Mouse (Mus musculus) hindbrain, embryonic 16.5 days (tissue): ENCODE measurements at regions not wholly inside any gene's neighbourhood (a gene's known extent, or its start where the extent isn't known, plus 50 kb on each side); places are given as distances from the start of the nearest gene placed in this dataset.

ENCODE experiments used
- ATAC-seq: fragments of 200-750 bp; cut with Nextera tagmentation; 2 replicates; pipeline ENCODE4 v1.8.0; 2017; ENCODE audit warnings: moderate TSS enrichment, moderate library complexity
- H3K27ac ChIP-seq: fragments of 300-500 bp; sonication (generic); 2 replicates; pipeline ENCODE4 v1.5.1; 2014; ENCODE audit warnings: low read depth, mild to moderate bottlenecking, control low read depth, low read length, moderate library complexity
- H3K27me3 ChIP-seq: fragments of 300-500 bp; sonication (generic); replicated peaks from 2 replicates; pipeline ENCODE4 v1.6.1; 2014; ENCODE audit warnings: low read length; ENCODE audit not compliant: control insufficient read depth, insufficient read depth
- H3K36me3 ChIP-seq: fragments of 300-500 bp; sonication (generic); 2 replicates; pipeline ENCODE4 v1.6.1; 2014; ENCODE audit warnings: mild to moderate bottlenecking, low read length, moderate library complexity, mixed read lengths; ENCODE audit not compliant: control insufficient read depth, insufficient read depth
- H3K4me1 ChIP-seq: fragments of 300-500 bp; sonication (generic); 2 replicates; pipeline ENCODE4 v1.6.1; 2014; ENCODE audit warnings: low read depth, low read length; ENCODE audit not compliant: control insufficient read depth, insufficient read depth
- H3K4me2 ChIP-seq: fragments of 300-500 bp; sonication (generic); 2 replicates; pipeline ENCODE4 v1.6.1; 2014; ENCODE audit warnings: mild to moderate bottlenecking, low read length, control low read depth, moderate library complexity
- H3K4me3 ChIP-seq: fragments of 300-500 bp; sonication (generic); 2 replicates; pipeline ENCODE4 v1.5.1; 2014; ENCODE audit warnings: mild to moderate bottlenecking, low read length, control low read depth, moderate library complexity
- H3K9ac ChIP-seq: fragments of 300-500 bp; sonication (generic); 2 replicates; pipeline ENCODE4 v1.6.1; 2014; ENCODE audit warnings: low read depth, mild to moderate bottlenecking, control low read depth, low read length, moderate library complexity
- H3K9me3 ChIP-seq: fragments of 300-500 bp; sonication (generic); 2 replicates; pipeline ENCODE4 v1.6.1; 2014; ENCODE audit warnings: mild to moderate bottlenecking, low read length, moderate library complexity; ENCODE audit not compliant: control insufficient read depth
- WGBS: fragments of 180-500 bp; shearing (Covaris S2); extraction: QIAGEN DNeasy Blood & Tissue Kit; methylation state at CpG from one replicate; pipeline ENCODE4 v1.1.7; 2014; 5-methylcytosine and 5-hydroxymethylcytosine counted together

GRCm38 (mm10) chr16:48126797-48127196, 156.7 kb upstream of the Dppa4 start:
- no peaks in the 10 kb centered on the region for H3K4me1 ChIP-seq
- 79% methylated on average over 6 of the region's 6 CpGs for WGBS
- H3K9me3 ChIP-seq: no peaks in the 10 kb centered on the region
- no peak overlapping the region for H3K4me3 ChIP-seq
- H3K36me3 ChIP-seq: no peaks in the 10 kb centered on the region
- no peak overlapping the region for H3K27ac ChIP-seq
- no peak for ATAC-seq
- no peaks in the 10 kb centered on the region for H3K27me3 ChIP-seq
- H3K9ac ChIP-seq: no peak overlapping the region
- H3K4me2 ChIP-seq: no peak overlapping the region

- Histone ChIP-seq H3K9ac (no peak overlapping the region), H3K4me3 (no peak overlapping the region), H3K4me2 (no peak overlapping the region), H3K27me3 (no peaks in the 10 kb centered on the region), H3K4me1 (no peaks in the 10 kb centered on the region), H3K27ac (no peak overlapping the region), H3K9me3 (no peaks in the 10 kb centered on the region), H3K36me3 (no peaks in the 10 kb centered on the region)
- no peak for ATAC-seq
These were observed 156.2 kb upstream of the Dppa4 start for GRCm38 (mm10) chr16:48127338-48127737.

GRCm38 (mm10) chr16:48155355-48155754, 128.2 kb upstream of the Dppa4 start:
- no peak for ATAC-seq
- Histone ChIP-seq H3K4me1 (no peaks in the 10 kb centered on the region), H3K9ac (no peak overlapping the region), H3K27me3 (no peaks in the 10 kb centered on the region), H3K27ac (no peak overlapping the region), H3K9me3 (no peaks in the 10 kb centered on the region), H3K36me3 (no peaks in the 10 kb centered on the region), H3K4me2 (no peak overlapping the region), H3K4me3 (no peak overlapping the region)
- 60% methylated on average over 8 of the region's 8 CpGs for WGBS

GRCm38 (mm10) chr16:48190399-48190798, 93.1 kb upstream of the Dppa4 start:
- ATAC-seq: 0 out of 2 replicates have a peak, but pooled peaks have one; percentile 17
- Histone ChIP-seq H3K9me3 (no peaks in the 10 kb centered on the region), H3K4me3 (no peak overlapping the region), H3K36me3 (no peaks in the 10 kb centered on the region), H3K27me3 (no peaks in the 10 kb centered on the region), H3K4me2 (no peak overlapping the region), H3K27ac (no peak overlapping the region), H3K9ac (no peak overlapping the region), H3K4me1 (no peaks in the 10 kb centered on the region)
- WGBS: 67% methylated on average over 12 of the region's 12 CpGs

GRCm38 (mm10) chr16:48192197-48192596, 91.3 kb upstream of the Dppa4 start:
- Histone ChIP-seq H3K4me3 (no peak overlapping the region), H3K27me3 (no peaks in the 10 kb centered on the region), H3K4me2 (no peak overlapping the region), H3K4me1 (no peaks in the 10 kb centered on the region), H3K9me3 (no peaks in the 10 kb centered on the region), H3K27ac (no peak overlapping the region), H3K36me3 (no peaks in the 10 kb centered on the region), H3K9ac (no peak overlapping the region)
- 90% methylated on average over 3 of the region's 3 CpGs for WGBS
- ATAC-seq: no peak

GRCm38 (mm10) chr16:48214976-48215375, 68.6 kb upstream of the Dppa4 start:
- H3K4me2 ChIP-seq: no peak overlapping the region
- no peaks in the 10 kb centered on the region for H3K36me3 ChIP-seq
- no peak overlapping the region for H3K9ac ChIP-seq
- no peaks in the 10 kb centered on the region for H3K27me3 ChIP-seq
- H3K27ac ChIP-seq: no peak overlapping the region
- no peaks in the 10 kb centered on the region for H3K4me1 ChIP-seq
- no peak for ATAC-seq
- no peak overlapping the region for H3K4me3 ChIP-seq
- H3K9me3 ChIP-seq: no peaks in the 10 kb centered on the region
